23 mouse cellular contexts compared by ENCODE assay signal in the genomic region with DNA sequence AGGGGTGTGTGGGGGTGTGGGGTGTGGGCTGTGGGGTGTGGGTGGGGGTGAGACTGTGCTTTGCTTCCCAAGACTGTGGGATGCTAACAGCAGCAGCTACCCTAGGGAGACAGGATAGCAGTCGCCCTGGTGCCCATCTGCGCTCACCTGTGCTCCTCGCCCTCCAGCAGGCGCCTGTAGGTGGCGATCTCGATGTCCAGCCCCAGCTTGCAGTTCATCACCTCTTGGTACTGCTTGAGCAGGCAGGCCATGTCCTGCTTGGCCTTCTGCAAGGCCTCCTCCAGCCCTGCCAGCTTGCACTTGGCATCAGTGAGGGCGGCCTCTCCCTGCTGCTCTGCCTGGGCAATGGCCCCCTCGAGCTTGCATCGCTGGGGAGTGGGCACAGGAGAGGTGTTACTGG. TPM values are rescaled to one million over a fixed set of nuclear protein-coding genes. Genes with fewer than 3 reads are reported as not detected.
DNase-seq lines count a peak whose midpoint lies in the region; ATAC-seq and TF ChIP-seq lines count a peak whose summit lies in the region.
"Had no signal": no experiment of that assay in that cellular context is flagged by ENCODE, and none has a peak within 500 bp of the region (broad histone marks: within the 10 kb centered on the region; RNA-seq: fewer than 3 reads in every experiment).

No protein-coding gene starts in this region.

- H3K4me2 ChIP-seq in intestine, embryonic 14.5 days (ENCODE audit: low read length) = no peak overlapping the region
- no peak overlapping the region for H3K4me2 ChIP-seq in intestine, embryonic 15.5 days (replicated peaks)
- H3K4me2 ChIP-seq in midbrain, postnatal 0 days (ENCODE audit: low read depth, low read length, poor library complexity, severe bottlenecking) = no peak overlapping the region
- no peak overlapping the region for H3K4me2 ChIP-seq in midbrain, embryonic 16.5 days (ENCODE audit: low read length)
- H3K4me2 ChIP-seq: forebrain, embryonic 12.5 days; heart, embryonic 11.5 days; limb, embryonic 15.5 days; neural tube, embryonic 13.5 days had no signal

- H3K9ac ChIP-seq in intestine, embryonic 14.5 days (ENCODE audit: low read length) = no peak overlapping the region
- H3K9ac ChIP-seq in intestine, embryonic 15.5 days = no peak overlapping the region
- H3K9ac ChIP-seq in midbrain, postnatal 0 days (replicated peaks; ENCODE audit: low read length, poor library complexity, severe bottlenecking) = no peak overlapping the region
- H3K9ac ChIP-seq in midbrain, embryonic 16.5 days (ENCODE audit: low read depth, low read length) = no peak overlapping the region
- H3K9ac ChIP-seq: forebrain, embryonic 12.5 days; limb, embryonic 15.5 days; neural tube, embryonic 13.5 days had no signal

- 54% methylated on average over 9 of the region's 9 CpGs for WGBS in intestine, embryonic 14.5 days
- WGBS in intestine, embryonic 15.5 days = 67% methylated on average over 9 of the region's 9 CpGs
- 58% methylated on average over 9 of the region's 9 CpGs for WGBS in midbrain, postnatal 0 days
- 61% methylated on average over 9 of the region's 9 CpGs for WGBS in midbrain, embryonic 16.5 days

- no peaks in the 10 kb centered on the region for H3K36me3 ChIP-seq in intestine, embryonic 14.5 days (ENCODE audit: control insufficient read depth, insufficient read depth, low read length)
- H3K36me3 ChIP-seq in intestine, embryonic 15.5 days = no peaks in the 10 kb centered on the region
- no peaks in the 10 kb centered on the region for H3K36me3 ChIP-seq in midbrain, postnatal 0 days (ENCODE audit: insufficient read depth, low read length)
- no peaks in the 10 kb centered on the region for H3K36me3 ChIP-seq in midbrain, embryonic 16.5 days (ENCODE audit: control insufficient read depth, insufficient read depth, low read length)
- H3K36me3 ChIP-seq: forebrain, embryonic 12.5 days; limb, embryonic 15.5 days; neural tube, embryonic 13.5 days had no signal

- peak; percentile 43; the same call in 1 of the 2 replicates for ATAC-seq in intestine, embryonic 14.5 days (replicated peaks; ENCODE audit: low FRiP score, low TSS enrichment, low read depth)
- no peak for ATAC-seq in intestine, embryonic 15.5 days
- no peak for ATAC-seq in midbrain, postnatal 0 days (ENCODE audit: low FRiP score)
- ATAC-seq in midbrain, embryonic 16.5 days = no peak
- no peak for ATAC-seq in erythroid progenitor cell, adult 5-6 weeks (replicated peaks; ENCODE audit: low FRiP score, poor library complexity, severe bottlenecking)

- no peak overlapping the region for H3K4me3 ChIP-seq in intestine, embryonic 14.5 days (ENCODE audit: low read depth, low read length)
- no peak overlapping the region for H3K4me3 ChIP-seq in intestine, embryonic 15.5 days (replicated peaks)
- H3K4me3 ChIP-seq in midbrain, postnatal 0 days (ENCODE audit: low read depth, low read length) = no peak overlapping the region
- no peak overlapping the region for H3K4me3 ChIP-seq in midbrain, embryonic 16.5 days (ENCODE audit: low read depth, low read length)
- H3K4me3 ChIP-seq: forebrain, embryonic 12.5 days; layer of hippocampus, adult 2 months; limb, embryonic 15.5 days; neural tube, embryonic 13.5 days had no signal

- 0 out of 2 replicates have a peak, but pooled peaks have one; percentile 3 for TF ChIP-seq CTCF in midbrain, postnatal 0 days (IDR thresholded peaks at IDR 0.05)

- no peak overlapping the region for H3K27ac ChIP-seq in intestine, embryonic 14.5 days (ENCODE audit: low read depth)
- H3K27ac ChIP-seq in intestine, embryonic 15.5 days = no peak overlapping the region
- no peak overlapping the region for H3K27ac ChIP-seq in midbrain, postnatal 0 days (ENCODE audit: low read depth, low read length)
- H3K27ac ChIP-seq in midbrain, embryonic 16.5 days (ENCODE audit: low read length) = no peak overlapping the region
- H3K27ac ChIP-seq: forebrain, embryonic 12.5 days; layer of hippocampus, adult 2 months; limb, embryonic 15.5 days; neural tube, embryonic 13.5 days had no signal

- H3K9me3 ChIP-seq in intestine, embryonic 14.5 days (ENCODE audit: control insufficient read depth, low read length) = no peaks in the 10 kb centered on the region
- H3K9me3 ChIP-seq in intestine, embryonic 15.5 days = no peaks in the 10 kb centered on the region
- H3K9me3 ChIP-seq in midbrain, postnatal 0 days (ENCODE audit: low read length) = no peaks in the 10 kb centered on the region
- no peaks in the 10 kb centered on the region for H3K9me3 ChIP-seq in midbrain, embryonic 16.5 days (replicated peaks; ENCODE audit: control insufficient read depth, low read length, poor library complexity, severe bottlenecking)
- H3K9me3 ChIP-seq: forebrain, embryonic 12.5 days; limb, embryonic 15.5 days; neural tube, embryonic 13.5 days had no signal

- H3K4me1 ChIP-seq in intestine, embryonic 14.5 days (replicated peaks; ENCODE audit: control insufficient read depth, insufficient read depth, low read length) = no peaks in the 10 kb centered on the region
- no peaks in the 10 kb centered on the region; the same call in 1 of the 2 replicates for H3K4me1 ChIP-seq in intestine, embryonic 15.5 days (replicated peaks)
- no peaks in the 10 kb centered on the region for H3K4me1 ChIP-seq in midbrain, postnatal 0 days (ENCODE audit: insufficient read depth, low read length)
- no peaks in the 10 kb centered on the region for H3K4me1 ChIP-seq in midbrain, embryonic 16.5 days (ENCODE audit: control insufficient read depth, insufficient read depth, low read length)
- H3K4me1 ChIP-seq: forebrain, embryonic 12.5 days; neural tube, embryonic 13.5 days had no signal

- peak; percentile 9 for DNase-seq in adrenal gland, postnatal 14 days
- DNase-seq in adrenal gland, postnatal 25 days = no peak
- DNase-seq in intestine, embryonic 14.5 days (ENCODE audit: low spot score) = no peak
- DNase-seq in midbrain, postnatal 0 days (ENCODE audit: low spot score) = no peak
- no peak for DNase-seq in right cerebral cortex, postnatal 4 days
- DNase-seq: gastrocnemius, postnatal 36 days; heart, postnatal 4 days; kidney, adult 2 months had no signal

- H3K27me3 ChIP-seq in intestine, embryonic 14.5 days (replicated peaks; ENCODE audit: control insufficient read depth, insufficient read depth, low read length) = no peaks in the 10 kb centered on the region
- H3K27me3 ChIP-seq in intestine, embryonic 15.5 days (replicated peaks) = no peaks in the 10 kb centered on the region
- H3K27me3 ChIP-seq in midbrain, postnatal 0 days (ENCODE audit: insufficient read depth, low read length) = no peaks in the 10 kb centered on the region
- no peaks in the 10 kb centered on the region for H3K27me3 ChIP-seq in midbrain, embryonic 16.5 days (ENCODE audit: control insufficient read depth, insufficient read depth, low read depth, low read length)
- H3K27me3 ChIP-seq: forebrain, embryonic 12.5 days; limb, embryonic 15.5 days; neural tube, embryonic 13.5 days had no signal

RNA-seq across cellular contexts. Expression of gene Krt82, which starts 7.9 kb away (rescaled TPM):
- total RNA-seq in adrenal gland, postnatal 14 days (2021) = not detected in 2 replicates
- not detected in 2 replicates for total RNA-seq in adrenal gland, postnatal 25 days (2021)
- polyA plus RNA-seq in intestine, embryonic 14.5 days (2014; fragmentation: Nextera tagmentation; extraction: Ambion mirVana) = not detected in 2 replicates
- polyA plus RNA-seq in intestine, embryonic 15.5 days (2015; fragmentation: Nextera tagmentation; extraction: Ambion mirVana) = not detected in 2 replicates
- total RNA-seq in midbrain, postnatal 0 days (2014; rRNA removed) = not detected in 2 replicates
- not detected in 2 replicates for polyA plus RNA-seq in midbrain, postnatal 0 days (2015; fragmentation: Nextera tagmentation; extraction: Ambion mirVana)
- not detected in 2 replicates for polyA plus RNA-seq in midbrain, embryonic 16.5 days (2015; fragmentation: Nextera tagmentation; extraction: Ambion mirVana)
- total RNA-seq in erythroid progenitor cell, adult 5-6 weeks (2015; ENCODE audit: low replicate concordance) = not detected in 2 replicates
- not detected in 2 replicates for total RNA-seq in erythroid progenitor cell, adult 5-6 weeks (2017; ENCODE audit: low replicate concordance)
- total RNA-seq: adrenal gland, postnatal 4 days; common myeloid progenitor, adult 5-6 weeks; gastrocnemius, postnatal 36 days; heart, postnatal 4 days; layer of hippocampus, adult 2 months; left cerebral cortex, adult 8-10 months; megakaryocyte-erythroid progenitor cell, adult 5-6 weeks; monocyte, adult 5-6 weeks had no signal
- polyA plus RNA-seq: forebrain, embryonic 12.5 days; heart, embryonic 11.5 days; kidney, adult 2 months; limb, embryonic 15.5 days; lung, embryonic 16.5 days; neural tube, embryonic 13.5 days had no signal

RNA-seq across cellular contexts. Expression of gene Krt84, which starts 9.9 kb away (rescaled TPM):
- not detected in 2 replicates for total RNA-seq in adrenal gland, postnatal 14 days (2021)
- not detected in 2 replicates for total RNA-seq in adrenal gland, postnatal 25 days (2021)
- polyA plus RNA-seq in intestine, embryonic 14.5 days (2014; fragmentation: Nextera tagmentation; extraction: Ambion mirVana) = not detected in 2 replicates
- 0.13 and 0.29 TPM in 2 replicates for polyA plus RNA-seq in intestine, embryonic 15.5 days (2015; fragmentation: Nextera tagmentation; extraction: Ambion mirVana)
- total RNA-seq in midbrain, postnatal 0 days (2014; rRNA removed) = not detected in 2 replicates
- not detected in 2 replicates for polyA plus RNA-seq in midbrain, postnatal 0 days (2015; fragmentation: Nextera tagmentation; extraction: Ambion mirVana)
- polyA plus RNA-seq in midbrain, embryonic 16.5 days (2015; fragmentation: Nextera tagmentation; extraction: Ambion mirVana) = not detected in 2 replicates
- not detected in 2 replicates for total RNA-seq in erythroid progenitor cell, adult 5-6 weeks (2015; ENCODE audit: low replicate concordance)
- not detected in 2 replicates for total RNA-seq in erythroid progenitor cell, adult 5-6 weeks (2017; ENCODE audit: low replicate concordance)
- total RNA-seq: adrenal gland, postnatal 4 days; common myeloid progenitor, adult 5-6 weeks; gastrocnemius, postnatal 36 days; heart, postnatal 4 days; layer of hippocampus, adult 2 months; left cerebral cortex, adult 8-10 months; megakaryocyte-erythroid progenitor cell, adult 5-6 weeks; monocyte, adult 5-6 weeks had no signal
- polyA plus RNA-seq: embryonic facial prominence, embryonic 14.5 days; forebrain, embryonic 12.5 days; heart, embryonic 11.5 days; kidney, adult 2 months; lung, embryonic 16.5 days; neural tube, embryonic 13.5 days had no signal

RNA-seq across cellular contexts. Expression of gene Krt90, which starts 20.2 kb away (rescaled TPM):
- total RNA-seq in adrenal gland, postnatal 14 days (2021) = not detected in 2 replicates
- not detected in 2 replicates for total RNA-seq in adrenal gland, postnatal 25 days (2021)
- 0.07 TPM in 1 of 2 replicates, not detected in the other for polyA plus RNA-seq in intestine, embryonic 14.5 days (2014; fragmentation: Nextera tagmentation; extraction: Ambion mirVana)
- 0.09 and 0.16 TPM in 2 replicates for polyA plus RNA-seq in intestine, embryonic 15.5 days (2015; fragmentation: Nextera tagmentation; extraction: Ambion mirVana)
- 0.09 TPM in 1 of 2 replicates, not detected in the other for total RNA-seq in midbrain, postnatal 0 days (2014; rRNA removed)
- 0.41 and 0.50 TPM in 2 replicates for polyA plus RNA-seq in midbrain, postnatal 0 days (2015; fragmentation: Nextera tagmentation; extraction: Ambion mirVana)
- polyA plus RNA-seq in midbrain, embryonic 16.5 days (2015; fragmentation: Nextera tagmentation; extraction: Ambion mirVana) = 0.19 TPM in 2 replicates
- not detected in 2 replicates for total RNA-seq in erythroid progenitor cell, adult 5-6 weeks (2015; ENCODE audit: low replicate concordance)
- not detected in 2 replicates for total RNA-seq in erythroid progenitor cell, adult 5-6 weeks (2017; ENCODE audit: low replicate concordance)
- total RNA-seq: common myeloid progenitor, adult 5-6 weeks; gastrocnemius, postnatal 36 days; layer of hippocampus, adult 2 months; left cerebral cortex, adult 8-10 months; megakaryocyte-erythroid progenitor cell, adult 5-6 weeks; monocyte, adult 5-6 weeks had no signal
- polyA plus RNA-seq: kidney, adult 2 months; lung, embryonic 16.5 days had no signal

RNA-seq across cellular contexts. Expression of gene Gm49425, which starts 25.5 kb away (rescaled TPM):
- not detected in 2 replicates for total RNA-seq in adrenal gland, postnatal 14 days (2021)
- total RNA-seq in adrenal gland, postnatal 25 days (2021) = not detected in 2 replicates
- polyA plus RNA-seq in intestine, embryonic 14.5 days (2014; fragmentation: Nextera tagmentation; extraction: Ambion mirVana) = not detected in 2 replicates
- polyA plus RNA-seq in intestine, embryonic 15.5 days (2015; fragmentation: Nextera tagmentation; extraction: Ambion mirVana) = not detected in 2 replicates
- not detected in 2 replicates for total RNA-seq in midbrain, postnatal 0 days (2014; rRNA removed)
- not detected in 2 replicates for polyA plus RNA-seq in midbrain, postnatal 0 days (2015; fragmentation: Nextera tagmentation; extraction: Ambion mirVana)
- polyA plus RNA-seq in midbrain, embryonic 16.5 days (2015; fragmentation: Nextera tagmentation; extraction: Ambion mirVana) = not detected in 2 replicates
- total RNA-seq in erythroid progenitor cell, adult 5-6 weeks (2015; ENCODE audit: low replicate concordance) = not detected in 2 replicates
- total RNA-seq in erythroid progenitor cell, adult 5-6 weeks (2017; ENCODE audit: low replicate concordance) = not detected in 2 replicates
- total RNA-seq: adrenal gland, postnatal 4 days; common myeloid progenitor, adult 5-6 weeks; gastrocnemius, postnatal 36 days; heart, postnatal 4 days; layer of hippocampus, adult 2 months; left cerebral cortex, adult 8-10 months; megakaryocyte-erythroid progenitor cell, adult 5-6 weeks; monocyte, adult 5-6 weeks had no signal
- polyA plus RNA-seq: forebrain, embryonic 12.5 days; heart, embryonic 11.5 days; kidney, adult 2 months; lung, embryonic 16.5 days; neural tube, embryonic 13.5 days had no signal

RNA-seq across cellular contexts. Expression of gene Krt75, which starts 31.2 kb away (rescaled TPM):
- not detected in 2 replicates for total RNA-seq in adrenal gland, postnatal 14 days (2021)
- total RNA-seq in adrenal gland, postnatal 25 days (2021) = not detected in 2 replicates
- not detected in 2 replicates for polyA plus RNA-seq in intestine, embryonic 14.5 days (2014; fragmentation: Nextera tagmentation; extraction: Ambion mirVana)
- polyA plus RNA-seq in intestine, embryonic 15.5 days (2015; fragmentation: Nextera tagmentation; extraction: Ambion mirVana) = not detected in 2 replicates
- 0.05 TPM in 1 of 2 replicates, not detected in the other for total RNA-seq in midbrain, postnatal 0 days (2014; rRNA removed)
- 0.12 TPM in 2 replicates for polyA plus RNA-seq in midbrain, postnatal 0 days (2015; fragmentation: Nextera tagmentation; extraction: Ambion mirVana)
- polyA plus RNA-seq in midbrain, embryonic 16.5 days (2015; fragmentation: Nextera tagmentation; extraction: Ambion mirVana) = 0.07 and 0.08 TPM in 2 replicates
- not detected in 2 replicates for total RNA-seq in erythroid progenitor cell, adult 5-6 weeks (2015; ENCODE audit: low replicate concordance)
- total RNA-seq in erythroid progenitor cell, adult 5-6 weeks (2017; ENCODE audit: low replicate concordance) = not detected in 2 replicates
- total RNA-seq: adrenal gland, postnatal 4 days; common myeloid progenitor, adult 5-6 weeks; gastrocnemius, postnatal 36 days; heart, postnatal 4 days; layer of hippocampus, adult 2 months; left cerebral cortex, adult 8-10 months; megakaryocyte-erythroid progenitor cell, adult 5-6 weeks; monocyte, adult 5-6 weeks had no signal
- polyA plus RNA-seq: heart, embryonic 11.5 days; kidney, adult 2 months had no signal
